Mouse (Mus musculus) adrenal gland, postnatal 10 days (tissue): ENCODE measurements around the gene Arhgef18. TPM values are rescaled to one million over a fixed set of nuclear protein-coding genes. Genes with fewer than 3 reads are reported as not detected.

ENCODE experiments used
- DNase-seq: peaks from one replicate; pipeline ENCODE4 v3.0.0; 2021; ENCODE audit warnings: mixed read lengths
- total RNA-seq, 2 experiments: library from RNA; stranded (reverse); gene quantifications; 2 replicates each; pipeline ENCODE4 v1.2.3; 2021

Arhgef18 gene
- total RNA-seq, 2 experiments from 2014 or later = 27.4 to 36.5 TPM

DNA sequence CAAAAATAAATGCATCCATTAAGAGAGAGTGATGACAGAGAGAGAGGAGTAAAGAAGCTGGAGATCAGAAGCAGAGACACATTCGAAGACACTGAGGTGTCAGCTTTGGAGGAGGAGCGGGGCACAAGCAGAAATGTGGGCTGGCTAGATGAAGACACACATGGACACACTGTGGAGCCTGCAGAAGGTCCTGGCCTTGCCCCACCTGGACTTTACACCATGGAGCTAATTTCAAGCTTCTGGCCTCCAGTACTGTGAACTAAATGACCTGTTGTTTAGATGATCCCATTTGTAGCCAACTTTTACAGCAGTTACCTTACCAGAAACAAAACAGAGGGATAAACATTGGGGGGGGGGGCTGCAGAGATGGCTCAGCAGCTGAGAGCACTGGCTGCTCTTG is 70.4 kb downstream of the Arhgef18 start:
- DNase-seq = no peak

DNA sequence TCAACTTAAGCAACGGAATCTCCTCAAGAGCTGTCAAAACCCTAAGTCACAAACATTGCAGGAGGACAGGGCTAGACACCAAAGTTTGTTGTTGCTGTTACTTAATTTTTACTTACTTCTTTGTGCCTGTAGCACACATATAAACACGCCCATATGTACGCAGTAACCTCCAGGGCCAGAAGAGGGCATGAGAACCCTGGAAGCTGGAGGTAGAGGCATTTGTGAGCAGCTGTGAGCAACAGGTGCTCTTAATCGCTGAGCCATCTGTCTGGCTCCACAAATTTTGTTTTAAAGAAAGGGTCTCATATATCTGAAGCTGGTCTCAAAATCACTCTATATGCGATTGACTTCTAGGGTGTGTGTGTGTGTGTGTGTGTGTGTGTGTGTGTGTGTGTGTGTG is 71.5 kb downstream of the Arhgef18 start:
- DNase-seq = peak; percentile 58

DNA sequence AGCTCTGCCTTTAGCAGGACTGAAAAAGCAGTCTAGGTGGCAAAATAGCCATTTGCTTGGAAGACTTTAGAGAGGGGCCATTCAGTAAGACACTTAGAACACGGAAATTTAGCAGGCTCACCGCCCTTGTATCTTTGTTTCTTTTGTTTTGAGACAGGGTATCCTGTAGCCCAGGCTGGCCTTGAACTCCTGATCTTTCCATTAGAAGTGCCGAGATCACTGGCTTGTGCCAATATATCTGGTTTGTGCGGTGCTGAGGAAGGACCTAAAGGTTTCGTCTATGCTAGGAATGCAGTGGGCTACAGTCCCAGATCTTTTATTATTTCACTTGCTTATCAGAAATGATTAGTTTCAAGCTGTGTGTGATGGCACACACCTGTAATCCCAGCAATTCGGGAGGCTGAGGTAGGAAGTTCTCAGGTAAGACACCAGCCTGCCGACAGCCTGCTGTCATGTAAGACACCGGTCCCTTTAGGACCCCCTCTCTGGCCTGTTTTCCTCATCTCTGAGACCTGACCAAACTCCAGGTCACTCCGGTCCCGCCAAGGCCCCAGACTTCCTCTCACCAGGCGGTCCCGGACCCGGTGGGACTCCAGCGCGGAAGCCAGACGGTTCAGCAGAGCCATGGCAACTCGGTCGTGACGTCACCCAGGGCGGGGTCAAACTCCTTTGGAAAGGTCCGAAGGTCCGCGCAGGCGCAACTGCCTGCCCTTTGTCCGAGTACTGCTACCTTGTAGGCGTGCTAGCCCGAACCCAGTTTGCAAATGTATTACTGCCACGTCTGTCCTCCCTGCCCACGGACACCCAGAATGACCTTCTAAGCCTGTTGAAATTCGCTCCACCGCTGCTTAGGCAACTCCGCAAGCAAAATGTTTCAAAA is 74.4 kb downstream of the Arhgef18 start, which contains the start of gene Pex11g:
Gene Pex11g, minus strand, starts transcription at position 675 of the 880 bp plus-strand sequence.
- peak; percentile 100 for DNase-seq

DNA sequence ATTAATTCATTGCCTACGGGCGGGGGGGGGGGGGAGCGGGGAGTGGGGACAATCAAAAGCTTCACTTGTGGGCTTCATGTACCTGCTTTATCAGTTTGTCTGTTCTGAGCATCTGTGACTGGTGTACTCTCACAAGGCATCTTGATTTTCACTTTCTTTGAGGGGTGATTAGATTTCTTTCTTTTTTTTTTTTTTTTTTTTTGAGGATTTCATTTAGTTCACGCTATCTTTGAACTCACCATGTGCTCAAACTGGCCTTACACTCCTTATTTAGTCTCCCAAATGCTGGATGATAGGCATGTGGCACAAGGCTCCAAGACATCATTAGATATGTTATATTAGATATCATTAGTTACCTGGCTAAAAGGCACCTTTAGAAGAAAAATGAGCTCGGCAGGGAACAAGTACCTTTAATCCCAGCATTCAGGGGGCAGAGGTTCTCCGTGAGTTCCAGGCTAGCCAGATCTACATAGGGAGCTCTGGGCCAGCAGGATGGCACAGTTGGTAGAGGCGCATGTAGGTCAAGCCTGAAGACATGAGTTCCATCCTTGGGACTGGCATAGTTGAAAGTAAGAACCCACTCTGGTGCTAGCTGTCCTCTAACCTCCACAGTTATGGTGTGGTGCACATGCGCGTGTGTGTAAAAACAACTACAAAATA is 75.2 kb downstream of the Arhgef18 start:
- DNase-seq = no peak

DNA sequence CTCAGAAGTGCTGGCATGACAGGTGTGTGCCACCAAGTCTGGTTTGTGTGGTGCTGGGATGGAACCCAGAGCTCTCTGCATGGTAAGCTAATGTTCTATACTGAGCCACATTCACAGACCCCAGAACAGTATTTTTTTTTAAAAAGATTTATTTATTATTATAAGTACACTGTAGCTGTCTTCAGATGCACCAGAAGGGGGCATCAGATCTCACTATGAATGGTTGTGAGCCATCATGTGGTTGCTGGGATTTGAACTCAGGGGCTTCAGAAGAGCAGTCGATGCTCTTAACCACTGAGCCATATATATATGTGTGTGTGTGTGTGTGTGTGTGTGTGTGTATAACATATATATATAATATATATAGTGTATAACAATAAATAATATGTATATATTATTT is 76.0 kb downstream of the Arhgef18 start:
- DNase-seq = no peak

DNA sequence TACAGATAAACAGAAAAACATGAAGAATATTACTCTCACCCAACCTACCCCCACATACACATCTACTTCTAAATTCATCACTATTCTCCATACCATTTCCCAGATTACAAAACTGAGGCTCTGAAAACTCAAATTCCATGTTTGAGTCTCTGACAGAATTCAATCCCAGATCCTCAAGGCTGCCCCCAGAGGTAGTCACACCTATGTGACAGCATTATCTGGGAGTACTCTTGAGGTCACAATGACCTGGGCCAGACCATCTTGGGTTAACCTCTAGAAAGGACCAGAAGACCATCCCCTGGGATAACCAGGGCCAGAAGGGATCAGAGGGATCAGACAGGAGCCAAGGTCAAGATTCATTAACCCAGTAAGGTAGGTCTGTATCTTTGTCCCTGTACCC is 77.8 kb downstream of the Arhgef18 start, which contains the start of gene Tex45:
Gene Tex45, plus strand, starts transcription at position 301 of the 400 bp plus-strand sequence.
- DNase-seq = no peak

DNA sequence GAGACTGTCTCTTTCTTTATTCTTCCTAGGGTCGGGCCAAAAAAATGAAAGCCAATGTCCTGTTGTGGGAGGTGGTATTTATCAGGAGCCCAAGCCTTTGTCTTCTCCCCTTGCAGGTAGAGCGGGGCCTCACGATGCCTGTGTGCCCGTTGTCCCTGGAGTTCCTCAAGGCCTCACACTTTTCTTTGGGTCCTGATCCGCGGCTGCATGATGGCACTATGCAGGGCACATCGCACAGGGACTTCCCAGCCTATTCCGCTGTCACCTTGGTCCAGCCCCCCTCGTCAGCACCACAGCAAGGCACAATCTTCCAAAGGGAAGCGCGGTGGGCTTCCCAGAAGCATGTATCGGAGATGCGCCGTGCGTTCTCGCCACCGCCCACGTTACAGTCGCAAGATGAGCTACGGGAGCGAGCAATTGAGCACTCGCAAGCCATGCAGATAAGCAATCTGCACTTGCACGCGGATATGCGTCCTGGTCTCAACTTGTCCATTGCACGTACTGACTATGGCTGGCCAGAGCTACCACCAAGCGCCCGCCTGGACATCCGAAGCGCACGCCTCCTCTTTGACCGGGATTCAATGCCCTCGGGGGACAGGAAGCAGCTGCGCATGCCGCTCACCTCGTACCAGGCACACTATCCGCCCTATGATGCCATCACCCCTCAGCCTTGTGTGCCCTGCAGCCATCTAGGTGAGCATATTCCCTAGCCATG is 83.1 kb downstream of the Arhgef18 start:
- DNase-seq = no peak

DNA sequence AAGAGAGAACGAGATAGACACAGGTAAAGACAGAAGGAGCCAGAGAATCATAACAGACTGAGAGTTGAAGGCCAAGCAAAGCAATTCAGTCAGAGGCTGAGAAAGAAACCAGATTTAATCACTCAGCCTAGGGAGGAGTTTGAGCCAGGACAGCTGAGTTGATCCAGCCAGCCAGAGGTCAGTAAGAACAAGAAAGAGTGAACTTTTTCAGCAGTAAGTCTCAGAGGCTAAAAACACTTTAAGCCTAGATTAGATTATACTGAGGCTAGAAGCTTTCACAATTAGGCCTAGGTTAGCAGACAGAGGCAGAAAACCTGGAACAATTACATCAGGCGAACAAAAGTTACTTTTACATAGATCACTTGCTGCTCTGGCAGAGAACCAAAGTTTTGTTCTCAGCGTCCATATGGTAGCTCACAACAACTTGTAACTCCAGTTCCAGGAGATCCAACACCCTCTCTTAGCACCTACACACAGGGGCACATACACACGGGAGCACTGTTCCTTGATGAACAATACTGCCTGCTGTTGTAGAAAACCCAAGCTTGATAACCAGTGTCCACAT is 87.5 kb downstream of the Arhgef18 start:
- DNase-seq = no peak

DNA sequence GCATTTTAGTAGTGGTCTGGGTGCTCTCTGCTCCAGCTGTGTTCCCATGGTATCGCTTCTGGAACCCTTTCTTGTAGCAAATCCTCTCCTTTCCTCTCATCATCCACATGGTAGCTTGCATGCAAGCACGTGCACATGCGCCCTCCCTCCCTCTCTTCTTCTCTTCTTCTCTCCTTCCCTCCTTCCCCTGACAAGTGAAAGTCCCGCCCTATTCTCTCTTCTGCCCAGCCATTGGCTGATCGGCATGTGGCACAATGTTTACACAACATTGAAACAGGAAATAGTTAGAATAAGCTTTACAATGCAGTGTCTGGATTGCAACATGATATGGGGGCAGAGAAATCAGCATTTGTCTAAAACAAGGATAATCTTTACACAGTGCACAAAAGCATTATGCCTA is 88.8 kb downstream of the Arhgef18 start:
- DNase-seq = no peak

DNA sequence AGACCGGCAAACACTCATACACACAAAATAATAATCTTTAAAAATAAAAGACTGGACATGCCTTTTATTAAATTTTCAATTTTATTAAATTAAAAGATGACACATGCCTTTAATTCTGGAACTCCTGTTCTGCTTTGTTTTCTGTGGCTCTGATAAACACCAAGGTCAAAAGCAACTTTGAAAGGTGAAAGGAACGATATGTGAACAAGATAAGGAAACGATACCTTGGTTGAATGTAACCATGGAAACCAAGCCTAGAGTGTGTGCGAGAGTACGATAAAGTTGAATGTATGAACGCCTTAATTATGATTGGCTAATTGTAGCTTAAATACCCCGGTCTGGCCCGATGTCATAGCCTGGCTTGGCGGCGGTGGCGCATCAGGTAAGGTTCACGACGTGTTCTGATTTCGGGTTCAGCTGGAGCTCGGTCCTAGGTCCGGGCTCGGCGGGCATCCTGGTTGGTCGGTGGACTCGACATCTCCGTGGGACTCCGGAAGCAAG is 89.5 kb downstream of the Arhgef18 start:
- DNase-seq = no peak

DNA sequence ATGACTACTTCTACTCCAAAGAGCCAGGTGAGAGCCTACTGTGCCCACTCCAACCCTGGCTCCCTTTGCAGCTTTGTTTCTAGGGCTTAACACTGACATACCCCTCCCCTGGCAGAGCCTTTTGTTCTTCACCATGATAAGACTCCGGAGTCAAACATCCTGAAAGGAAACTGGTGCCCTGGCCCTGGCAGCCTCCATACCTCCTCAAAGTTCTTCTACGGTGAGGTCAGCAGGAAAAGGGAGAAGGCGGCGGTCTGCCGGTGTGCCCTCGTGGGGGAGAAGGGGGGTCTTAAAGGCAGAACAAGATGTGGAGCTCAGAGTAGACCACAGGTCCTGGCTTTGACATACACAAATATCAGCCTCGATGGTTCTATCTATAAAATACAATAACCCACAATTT is 90.7 kb downstream of the Arhgef18 start:
- no peak for DNase-seq

DNA sequence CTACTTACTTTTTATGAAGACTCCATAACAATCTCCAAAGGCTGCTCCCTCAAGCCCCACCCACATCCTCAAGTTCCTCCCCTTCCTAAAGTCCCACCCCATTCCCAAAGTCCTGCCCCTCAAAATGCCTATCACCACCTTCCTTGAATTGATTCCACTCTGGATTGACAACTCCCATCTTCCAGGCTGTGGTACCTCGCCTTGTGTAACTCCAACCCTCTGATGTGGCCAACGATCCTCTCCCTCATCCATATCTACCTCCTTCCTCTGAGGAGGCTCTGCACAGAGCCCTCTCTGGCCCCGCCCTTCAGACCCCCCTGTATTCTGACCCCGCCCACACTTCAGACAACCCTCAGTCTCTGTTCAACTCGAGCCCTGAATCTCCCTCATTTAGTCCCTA is 92.4 kb downstream of the Arhgef18 start:
- no peak for DNase-seq

DNA sequence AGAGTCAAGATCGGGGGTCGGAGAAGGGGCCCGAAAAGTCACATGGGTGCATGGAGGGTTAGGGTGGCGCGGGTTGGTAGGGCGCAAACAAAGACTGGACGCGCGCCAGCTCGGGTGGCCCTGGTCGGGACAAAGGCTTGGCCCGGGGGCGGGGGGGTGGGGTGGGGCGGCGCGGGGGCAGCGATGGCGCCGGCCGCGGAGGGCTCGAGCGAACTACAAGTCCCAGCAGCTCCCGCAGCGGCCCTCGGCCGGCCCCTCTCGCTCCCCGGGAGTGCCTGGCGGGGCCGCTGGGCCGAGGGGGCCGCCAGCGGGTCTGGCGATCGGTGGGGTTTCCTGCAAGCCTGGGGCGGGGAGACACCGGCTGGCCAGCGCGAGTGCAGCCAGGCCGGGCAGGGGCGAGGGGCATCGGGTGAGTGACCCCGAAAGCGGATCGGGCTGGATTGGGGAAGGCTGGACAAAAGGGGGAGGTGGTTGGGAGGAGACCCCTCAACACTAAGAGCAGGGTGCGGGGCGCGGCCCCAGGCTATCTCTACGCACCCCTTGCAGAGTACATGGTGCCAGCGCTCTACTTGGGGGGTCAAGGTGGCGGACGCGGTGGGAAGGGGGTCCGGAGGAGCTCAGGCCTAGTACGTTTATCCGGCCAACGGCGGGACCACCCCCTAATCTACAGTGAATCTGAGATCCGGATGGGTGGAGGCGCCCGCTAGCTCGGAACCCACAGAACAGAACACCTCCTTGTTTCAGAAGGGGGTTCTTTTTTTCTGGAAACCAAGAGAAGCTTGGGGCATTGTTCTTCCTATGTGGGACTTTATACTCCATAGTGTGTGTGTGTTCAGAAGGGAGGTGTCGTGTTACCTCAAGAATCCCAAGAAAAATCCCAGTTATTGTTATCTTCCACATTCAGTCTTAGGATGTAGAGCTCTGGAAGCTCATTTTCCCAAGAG is 100.4 kb downstream of the Arhgef18 start, which contains the start of gene Zfp358:
Gene Zfp358, plus strand, starts transcription at position 238 of the 944 bp plus-strand sequence.
- DNase-seq = peak; percentile 84

DNA sequence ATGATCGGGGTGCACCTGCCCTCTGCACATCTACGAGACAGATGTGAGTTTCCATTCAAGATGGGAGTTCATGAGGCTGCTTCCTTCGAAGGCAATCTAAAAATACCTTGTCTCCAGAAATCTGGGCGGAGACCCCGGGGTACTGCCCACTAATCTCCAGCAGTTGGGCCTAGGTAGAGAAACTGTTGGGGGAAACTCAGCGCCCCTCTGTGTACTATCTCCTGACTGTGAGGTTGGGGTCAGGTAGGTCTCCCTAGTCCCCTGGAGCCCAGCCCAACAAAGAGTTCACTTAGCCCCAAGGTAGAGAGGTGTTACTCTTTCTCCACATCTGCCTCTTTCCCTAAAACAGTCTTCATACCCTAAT is 101.0 kb downstream of the Arhgef18 start:
- no peak for DNase-seq

DNA sequence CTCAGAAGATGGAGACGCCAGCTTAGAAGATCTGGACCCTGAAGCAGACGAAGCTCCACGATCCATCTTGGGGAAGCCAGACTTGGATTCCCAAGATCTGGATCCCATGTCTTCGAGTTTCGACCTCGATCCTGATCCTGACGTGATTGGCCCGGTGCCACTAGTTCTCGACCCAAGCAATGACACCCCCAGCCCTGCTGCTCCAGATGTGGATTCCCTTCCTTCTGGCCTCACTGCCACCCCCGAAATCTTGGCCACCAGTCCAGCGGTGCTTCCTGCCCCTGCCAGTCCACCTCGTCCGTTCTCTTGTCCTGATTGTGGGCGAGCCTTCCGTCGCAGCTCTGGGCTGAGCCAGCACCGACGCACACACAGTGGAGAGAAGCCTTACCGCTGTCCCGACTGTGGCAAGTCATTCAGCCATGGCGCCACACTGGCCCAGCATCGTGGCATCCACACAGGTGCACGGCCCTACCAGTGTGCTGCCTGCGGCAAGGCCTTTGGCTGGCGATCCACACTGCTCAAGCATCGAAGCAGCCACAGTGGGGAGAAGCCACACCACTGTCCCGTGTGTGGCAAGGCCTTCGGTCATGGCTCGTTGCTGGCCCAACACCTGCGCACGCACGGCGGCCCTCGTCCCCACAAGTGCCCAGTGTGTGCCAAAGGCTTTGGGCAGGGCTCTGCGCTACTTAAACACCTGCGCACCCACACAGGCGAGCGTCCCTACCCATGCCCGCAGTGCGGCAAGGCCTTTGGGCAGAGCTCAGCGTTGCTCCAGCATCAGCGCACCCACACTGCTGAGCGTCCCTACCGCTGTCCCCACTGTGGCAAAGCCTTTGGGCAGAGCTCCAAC is 103.0 kb downstream of the Arhgef18 start:
- no peak for DNase-seq

DNA sequence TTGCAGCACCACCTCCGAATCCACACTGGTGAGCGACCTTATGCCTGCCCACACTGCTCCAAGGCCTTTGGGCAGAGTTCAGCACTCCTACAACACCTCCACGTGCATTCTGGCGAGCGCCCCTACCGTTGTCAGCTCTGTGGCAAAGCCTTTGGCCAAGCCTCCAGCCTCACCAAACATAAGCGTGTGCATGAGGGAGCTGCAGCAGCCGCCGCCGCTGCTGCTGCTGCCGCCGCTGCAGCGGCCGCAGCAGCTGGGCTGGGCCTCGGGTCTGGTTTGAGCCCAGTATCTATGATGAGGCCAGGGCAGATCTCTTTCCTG is 103.6 kb downstream of the Arhgef18 start:
- DNase-seq = no peak

DNA sequence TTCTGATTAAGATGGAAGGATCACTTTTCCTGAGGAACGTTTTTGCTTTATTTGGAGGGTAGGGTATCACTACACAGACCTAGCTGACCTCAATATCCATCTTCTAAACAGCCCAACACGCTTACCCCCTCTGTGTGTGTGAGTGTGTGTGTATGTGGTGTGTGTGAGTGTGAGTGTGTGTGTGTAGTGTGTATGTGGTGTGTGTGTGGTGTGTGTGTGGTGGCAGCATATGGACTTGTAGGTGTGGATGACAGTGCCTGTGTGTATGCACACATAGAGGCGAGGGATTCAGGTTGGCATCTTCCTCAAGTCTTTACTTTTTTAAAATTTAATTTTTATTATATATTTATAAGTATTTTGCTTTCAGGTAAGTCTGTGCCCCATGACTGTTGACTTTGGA is 105.8 kb downstream of the Arhgef18 start:
- DNase-seq = no peak

DNA sequence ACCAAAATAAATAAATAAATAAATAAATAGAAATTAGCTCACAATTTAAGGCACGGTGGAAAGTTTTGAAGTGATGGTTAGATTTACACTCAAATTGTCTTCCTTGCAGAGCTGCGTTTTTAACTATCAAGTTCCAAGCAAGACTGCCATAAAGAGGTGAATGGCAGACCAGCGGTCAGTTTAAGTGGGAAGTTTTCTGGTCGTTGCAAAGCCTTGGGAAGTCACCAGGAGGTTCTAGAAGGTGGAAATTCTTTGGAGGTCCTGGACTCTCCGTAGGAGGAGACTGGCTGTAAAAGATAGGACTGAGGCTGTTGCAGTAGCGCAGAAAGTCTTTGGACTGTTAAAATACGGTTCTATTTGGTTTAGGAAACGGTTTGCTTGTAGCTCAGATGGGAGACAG is 106.9 kb downstream of the Arhgef18 start:
- DNase-seq = no peak

DNA sequence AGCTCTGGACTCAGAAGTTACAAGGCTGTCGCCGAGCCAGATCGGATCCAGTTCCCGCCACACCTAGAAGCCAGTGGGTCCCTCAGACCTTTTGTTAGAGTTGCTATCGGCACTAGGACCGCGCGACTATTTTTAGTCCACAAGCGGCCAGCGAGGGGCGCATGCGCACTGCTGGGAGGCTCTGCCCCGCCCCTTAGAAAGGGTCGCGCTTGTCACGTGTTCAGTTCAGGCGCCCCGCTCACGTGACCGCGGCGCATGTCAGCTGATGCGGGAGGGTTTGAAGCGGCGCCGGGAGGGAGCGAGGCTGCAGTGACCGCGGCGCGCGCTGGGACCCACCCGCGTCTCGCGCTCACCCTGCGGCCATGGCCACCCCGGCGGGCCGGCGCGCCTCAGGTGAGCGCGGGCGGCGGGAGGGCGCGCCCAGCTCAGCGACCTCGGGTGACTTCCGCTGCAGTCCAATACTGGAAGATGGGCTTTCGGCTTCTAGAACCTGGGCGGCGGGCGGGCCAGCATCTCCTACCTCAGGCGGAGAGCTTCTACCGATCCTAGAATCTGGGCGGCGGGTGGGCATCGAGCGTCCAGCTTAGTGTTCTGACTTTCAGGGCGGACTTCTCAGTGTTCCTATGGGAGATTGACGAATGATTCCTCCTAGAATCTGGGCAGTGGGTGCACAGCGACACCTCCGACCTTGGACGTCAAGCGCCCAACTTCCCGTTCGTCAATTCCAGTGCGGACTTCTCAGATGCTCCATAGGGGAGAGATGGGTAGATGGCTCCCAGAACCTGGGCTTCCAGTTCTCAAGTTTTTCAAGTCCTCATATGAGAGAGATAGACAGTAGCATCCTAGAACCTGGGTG is 107.7 kb downstream of the Arhgef18 start, which contains the start of gene Mcoln1:
Gene Mcoln1, plus strand, starts transcription at position 223 of the 856 bp plus-strand sequence.
- DNase-seq = peak; percentile 99
